Mouse (Mus musculus) ES-Bruce4 (cell line): Measurements from ENCODE around the gene Abl2. TPM values are rescaled to one million over a fixed set of nuclear protein-coding genes. Genes with fewer than 3 reads are reported as not detected.

ENCODE experiments used
- H3K27ac ChIP-seq: 2 replicates; pipeline ENCODE4 v1.5.1; 2012; ENCODE audit warnings: low read length, inconsistent platforms; ENCODE audit not compliant: insufficient read depth
- H3K27me3 ChIP-seq: 2 replicates; pipeline ENCODE4 v1.6.1; 2012; ENCODE audit warnings: mild to moderate bottlenecking, low read length, inconsistent platforms; ENCODE audit not compliant: control insufficient read depth, poor library complexity, insufficient read depth, severe bottlenecking
- H3K36me3 ChIP-seq: 2 replicates; pipeline ENCODE4 v1.6.1; 2012; ENCODE audit warnings: inconsistent platforms, mild to moderate bottlenecking, low read length, moderate library complexity; ENCODE audit not compliant: control insufficient read depth, poor library complexity, insufficient read depth, severe bottlenecking
- H3K4me1 ChIP-seq: one replicate; pipeline ENCODE4 v1.8.1; 2011; ENCODE audit warnings: low read length; ENCODE audit not compliant: control insufficient read depth, insufficient read depth
- H3K4me3 ChIP-seq: 2 replicates; pipeline ENCODE4 v1.5.1; 2011; ENCODE audit warnings: low read depth, mild to moderate bottlenecking, low read length
- H3K9ac ChIP-seq: 2 replicates; pipeline ENCODE4 v1.6.1; 2012; ENCODE audit warnings: low read depth, mild to moderate bottlenecking, inconsistent platforms; ENCODE audit not compliant: poor library complexity, severe bottlenecking
- H3K9me3 ChIP-seq: replicated peaks from 2 replicates; pipeline ENCODE4 v1.6.1; 2012; ENCODE audit warnings: mild to moderate bottlenecking, low read length, inconsistent platforms; ENCODE audit not compliant: control insufficient read depth, poor library complexity, insufficient read depth, severe bottlenecking
- CTCF ChIP-seq: IDR thresholded peaks from one replicate; pipeline ENCODE4 v1.8.1; 2011; ENCODE audit warnings: low read depth, low read length
- EP300 ChIP-seq: IDR thresholded peaks from 2 replicates; pipeline ENCODE4 v1.6.1; 2011; ENCODE audit warnings: low read depth, low read length; ENCODE audit not compliant: insufficient read depth
- POLR2A ChIP-seq: IDR thresholded peaks from one replicate; pipeline ENCODE4 v1.8.1; 2011; ENCODE audit warnings: low read length; ENCODE audit not compliant: insufficient read depth
- polyA plus RNA-seq: library from polyadenylated mRNA; stranded (reverse); fragments of >200 nt; gene quantifications from 2 replicates; pipeline ENCODE4 v1.2.4, GENCODE M21; 2011; ENCODE audit warnings: low read depth; ENCODE audit not compliant: missing spikeins, insufficient read depth, insufficient read length

The Abl2 gene
- polyA plus RNA-seq, 1 experiment = 49.7 TPM

DNA sequence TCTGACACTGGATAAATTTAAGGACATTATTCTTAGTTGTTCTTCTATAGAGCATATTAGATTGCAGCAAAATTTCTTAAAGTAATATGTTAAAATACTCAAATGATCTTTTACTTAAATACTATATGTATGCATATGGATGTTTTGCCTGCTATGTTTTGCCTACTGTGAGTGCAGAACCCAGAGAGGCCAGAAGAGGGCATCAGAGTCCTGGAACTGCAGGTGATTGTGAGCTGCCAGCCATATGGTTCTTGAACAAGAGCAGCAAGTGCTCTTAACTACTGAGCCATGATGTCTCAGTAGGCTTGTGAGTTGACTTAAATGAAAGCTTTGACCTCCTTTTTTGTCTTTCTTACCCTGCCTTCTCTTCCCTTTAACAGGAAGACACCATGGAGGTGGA lies 72.4 kb downstream of the Abl2 start:
- TF ChIP-seq EP300 (no peak), CTCF (peak; percentile 65)
- H3K27ac ChIP-seq = no peak overlapping the region
- no peak overlapping the region for H3K4me3 ChIP-seq
- H3K9me3 ChIP-seq = no peaks in the 10 kb centered on the region
- no peak overlapping the region for H3K9ac ChIP-seq
- H3K27me3 ChIP-seq = no peaks in the 10 kb centered on the region
- peaks cover 51% of the 10 kb centered on the region for H3K36me3 ChIP-seq
- no peaks in the 10 kb centered on the region for H3K4me1 ChIP-seq

- no peaks in the 10 kb centered on the region for H3K4me1 ChIP-seq
- no peaks in the 10 kb centered on the region for H3K9me3 ChIP-seq
- peaks cover 58% of the 10 kb centered on the region for H3K36me3 ChIP-seq
- H3K9ac ChIP-seq = no peak overlapping the region
- TF ChIP-seq POLR2A = no peak
- peak; percentile 3 for TF ChIP-seq CTCF
- TF ChIP-seq EP300 = no peak
- no peaks in the 10 kb centered on the region for H3K27me3 ChIP-seq
- H3K4me3 ChIP-seq = no peak overlapping the region
- no peak overlapping the region for H3K27ac ChIP-seq
Measured at GRCm38 (mm10) chr1:156633095-156633494, 74.5 kb downstream of the Abl2 start.

- Histone ChIP-seq H3K4me3 (no peak overlapping the region), H3K9me3 (no peaks in the 10 kb centered on the region), H3K36me3 (peaks cover 61% of the 10 kb centered on the region), H3K9ac (no peak overlapping the region), H3K27ac (no peak overlapping the region), H3K27me3 (no peaks in the 10 kb centered on the region), H3K4me1 (no peaks in the 10 kb centered on the region)
- TF ChIP-seq EP300 = no peak
- no peak for TF ChIP-seq POLR2A
- no peak for TF ChIP-seq CTCF
Measured at GRCm38 (mm10) chr1:156635148-156635547, 76.6 kb downstream of the Abl2 start.

GRCm38 (mm10) chr1:156639455-156639854 lies 80.9 kb downstream of the Abl2 start:
- peaks cover 45% of the 10 kb centered on the region for H3K36me3 ChIP-seq
- no peaks in the 10 kb centered on the region for H3K4me1 ChIP-seq
- no peak overlapping the region for H3K4me3 ChIP-seq
- no peak overlapping the region for H3K9ac ChIP-seq
- no peaks in the 10 kb centered on the region for H3K9me3 ChIP-seq
- H3K27me3 ChIP-seq = no peaks in the 10 kb centered on the region
- TF ChIP-seq CTCF = no peak
- TF ChIP-seq EP300 = no peak
- TF ChIP-seq POLR2A = no peak
- H3K27ac ChIP-seq = no peak overlapping the region

- no peak overlapping the region for H3K9ac ChIP-seq
- no peaks in the 10 kb centered on the region for H3K4me1 ChIP-seq
- peaks cover 37% of the 10 kb centered on the region for H3K36me3 ChIP-seq
- H3K27ac ChIP-seq = no peak overlapping the region
- no peak overlapping the region for H3K4me3 ChIP-seq
- no peaks in the 10 kb centered on the region for H3K9me3 ChIP-seq
- no peaks in the 10 kb centered on the region for H3K27me3 ChIP-seq
- TF ChIP-seq POLR2A (no peak), CTCF (no peak), EP300 (no peak)
Measured at GRCm38 (mm10) chr1:156640577-156640976, 82.0 kb downstream of the Abl2 start.

- Histone ChIP-seq H3K4me3 (no peak overlapping the region), H3K27ac (no peak overlapping the region), H3K4me1 (no peaks in the 10 kb centered on the region), H3K36me3 (peaks cover 31% of the 10 kb centered on the region), H3K9me3 (no peaks in the 10 kb centered on the region), H3K9ac (no peak overlapping the region), H3K27me3 (no peaks in the 10 kb centered on the region)
- TF ChIP-seq EP300 (no peak), CTCF (no peak), POLR2A (no peak)
Measured at GRCm38 (mm10) chr1:156641808-156642207, 83.2 kb downstream of the Abl2 start.
